Mouse (Mus musculus) liver (tissue): Measurements from ENCODE around the gene Hist4h4.

Experiments
- DNase-seq: peaks from one replicate; pipeline ENCODE4 v3.0.0-alpha.2; 2020; ENCODE audit warnings: mixed read lengths

Hist4h4 gene

GRCm38 (mm10) chr6:136813117-136813516 lies 8.9 kb upstream of the Hist4h4 start:
- no peak for DNase-seq

- DNase-seq = no peak
These were observed 7.0 kb upstream of the Hist4h4 start for GRCm38 (mm10) chr6:136811196-136811595.

- DNase-seq = no peak
These were observed 5.5 kb upstream of the Hist4h4 start for GRCm38 (mm10) chr6:136809673-136810072.

DNA sequence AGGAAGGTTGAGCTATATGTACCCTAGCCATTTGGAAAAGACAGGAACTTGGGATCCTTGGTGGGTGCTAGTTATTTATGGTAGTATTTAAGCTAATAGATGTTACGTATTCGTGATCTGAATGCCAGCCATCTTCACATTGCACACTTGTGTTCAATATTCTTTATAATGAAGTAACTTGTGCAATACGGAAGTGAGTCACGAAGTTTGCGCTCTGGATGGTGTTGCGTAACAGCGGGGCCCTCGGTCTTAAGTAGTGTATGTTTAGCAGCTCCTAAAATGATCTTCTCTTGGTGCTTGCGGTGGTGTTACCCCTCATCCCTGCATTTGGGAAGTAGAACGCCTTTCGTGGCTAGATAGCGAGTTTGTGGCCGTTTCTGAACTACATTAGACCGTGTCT lies 4.9 kb upstream of the Hist4h4 start:
- DNase-seq = peak; percentile 61

DNA sequence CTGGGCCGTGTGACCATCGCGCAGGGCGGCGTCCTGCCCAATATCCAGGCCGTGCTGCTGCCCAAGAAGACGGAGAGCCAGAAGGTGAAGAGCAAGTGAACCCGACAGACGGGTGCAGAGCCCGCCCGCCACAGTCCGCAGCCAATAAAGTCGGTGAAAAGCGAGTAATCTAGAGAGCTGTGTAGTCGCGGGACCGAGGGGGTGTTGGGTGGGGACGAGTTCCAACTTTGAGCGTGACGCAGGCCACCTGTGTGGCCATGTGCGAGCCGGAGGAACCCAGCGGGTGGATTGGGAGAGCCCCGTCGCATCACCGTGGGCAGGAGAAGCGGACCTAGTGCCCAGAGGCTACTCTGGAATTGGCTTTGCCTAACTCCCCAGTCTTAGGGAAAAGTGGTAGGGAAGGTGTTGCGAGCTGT lies 4.4 kb upstream of the Hist4h4 start:
- DNase-seq = peak; percentile 67

DNA sequence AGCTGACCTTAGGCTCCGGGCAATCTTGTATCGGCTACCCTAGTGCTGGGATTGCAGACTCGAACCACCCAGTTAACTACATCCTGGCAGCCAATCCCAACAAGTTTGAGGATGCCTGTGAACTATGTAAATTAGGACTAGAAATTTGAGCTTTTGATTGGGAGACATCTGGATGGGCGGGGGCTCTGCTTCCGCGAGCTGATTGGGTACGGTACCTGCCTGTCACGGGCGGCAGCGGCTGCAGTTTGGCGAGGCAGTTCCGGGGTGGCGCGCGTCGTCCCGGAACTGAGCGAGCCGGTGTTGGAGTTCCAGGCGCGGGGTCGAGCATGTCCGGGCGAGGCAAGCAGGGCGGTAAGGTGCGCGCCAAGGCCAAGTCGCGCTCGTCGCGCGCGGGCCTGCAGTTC lies 3.8 kb upstream of the Hist4h4 start, which contains the start of gene H2afj:
TSS of gene H2afj (plus strand) at position 231 of the 404 bp plus-strand sequence.
- peak; percentile 98 for DNase-seq

- no peak for DNase-seq
These were observed 3.3 kb upstream of the Hist4h4 start for GRCm38 (mm10) chr6:136807395-136808013.

- peak; percentile 31 for DNase-seq
These were observed 2.6 kb upstream of the Hist4h4 start for GRCm38 (mm10) chr6:136806819-136807218.

DNA sequence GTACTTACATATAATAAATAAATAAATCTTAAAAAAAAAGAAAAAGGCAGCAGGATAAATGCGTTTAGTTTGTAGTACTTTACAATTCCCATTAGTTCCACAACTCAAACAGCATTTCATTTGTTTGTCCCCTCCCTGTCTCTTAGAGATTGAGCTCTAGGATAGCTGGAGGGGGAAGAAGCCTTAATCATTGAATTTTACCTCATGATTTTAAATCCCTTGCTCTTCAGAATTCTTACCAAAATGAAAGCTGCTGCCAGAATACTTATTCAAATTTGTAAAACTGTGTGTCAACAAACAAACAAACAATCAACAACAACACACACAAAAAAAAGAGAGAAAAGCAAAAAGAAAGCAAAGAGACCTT lies 1.2 kb upstream of the Hist4h4 start:
- DNase-seq = no peak

GRCm38 (mm10) chr6:136804705-136805408 lies 642 bp upstream of the Hist4h4 start:
- DNase-seq = peak; percentile 41

GRCm38 (mm10) chr6:136803093-136803738 lies 999 bp downstream of the Hist4h4 start:
- no peak for DNase-seq

GRCm38 (mm10) chr6:136801274-136801673 lies 2.9 kb downstream of the Hist4h4 start:
- DNase-seq = no peak

- DNase-seq = no peak
These were observed 3.5 kb downstream of the Hist4h4 start for GRCm38 (mm10) chr6:136800710-136801109.

- peak; percentile 76 for DNase-seq
These were observed 6.1 kb downstream of the Hist4h4 start for GRCm38 (mm10) chr6:136797874-136798693.

DNA sequence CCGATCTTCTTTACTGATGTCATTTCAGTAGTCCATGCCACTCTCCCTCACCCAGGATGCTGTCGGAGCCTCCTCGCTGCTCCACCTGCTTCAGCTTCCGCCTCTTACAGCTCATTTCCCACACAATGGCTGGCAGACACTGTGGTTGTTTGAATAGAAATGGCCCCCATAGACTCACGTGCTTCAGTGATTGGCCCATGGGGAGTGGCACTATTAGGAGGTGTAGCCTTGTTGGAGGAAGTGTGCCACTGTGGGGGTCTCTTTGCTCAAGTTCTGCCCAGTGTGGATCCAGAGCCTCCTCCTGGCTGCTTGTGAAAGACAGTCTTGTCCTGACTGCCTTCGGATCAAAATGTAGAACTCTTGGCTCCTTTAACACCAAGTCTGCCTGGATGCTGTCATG lies 8.4 kb downstream of the Hist4h4 start:
- DNase-seq = no peak

DNA sequence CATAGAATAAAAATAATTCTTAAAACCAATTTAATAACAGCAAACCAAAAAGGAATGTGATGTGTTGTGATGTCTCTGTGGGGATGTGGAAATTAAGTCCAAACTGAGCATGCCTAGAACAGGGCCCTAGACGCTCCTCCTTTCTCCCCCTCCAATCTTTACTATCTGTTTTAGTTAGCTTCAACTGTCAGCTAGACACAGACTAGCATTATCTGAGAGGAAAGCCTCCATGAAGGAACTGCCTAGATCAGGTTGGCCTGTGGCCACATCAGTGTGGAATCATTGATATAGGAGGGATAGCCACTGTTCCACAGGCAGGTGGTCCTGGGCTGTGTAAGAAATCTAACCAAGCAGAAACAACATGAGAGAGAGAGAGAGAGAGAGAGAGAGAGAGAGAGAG lies 9.1 kb downstream of the Hist4h4 start:
- no peak for DNase-seq

DNA sequence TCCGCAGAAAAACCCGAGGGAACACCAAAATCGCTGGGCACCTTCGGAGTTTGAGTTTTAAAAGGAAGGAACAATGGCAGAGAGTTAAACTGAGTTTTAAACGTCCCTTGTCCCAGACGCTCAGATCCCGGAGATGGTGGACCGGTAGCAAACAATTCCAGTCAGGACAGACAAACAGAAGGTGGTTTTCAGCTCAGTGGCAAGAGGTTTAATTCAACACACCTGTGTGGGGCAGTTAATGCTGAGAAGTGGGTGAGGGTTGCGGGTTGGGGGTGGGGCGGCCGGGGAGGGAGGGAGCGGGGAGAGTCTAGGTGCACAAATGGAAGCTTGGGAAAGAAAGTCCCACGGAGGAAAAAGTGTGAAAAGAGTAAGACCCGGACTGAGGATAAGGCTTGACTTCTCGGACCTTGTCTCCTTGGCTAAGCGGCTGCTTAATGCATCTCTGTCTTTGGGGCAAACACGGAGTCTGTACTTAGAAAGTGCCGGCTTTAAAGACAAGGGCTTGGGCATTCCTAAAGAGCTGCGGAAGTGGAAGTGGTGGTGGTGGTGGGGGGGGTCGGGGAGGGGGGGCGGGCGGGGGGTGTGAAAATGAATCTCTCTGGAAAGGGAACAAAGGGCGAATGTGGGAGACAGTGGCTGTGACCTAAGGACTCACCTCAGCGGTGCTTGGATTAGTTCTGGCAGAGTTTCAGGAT lies 10.2 kb downstream of the Hist4h4 start:
- no peak for DNase-seq

DNA sequence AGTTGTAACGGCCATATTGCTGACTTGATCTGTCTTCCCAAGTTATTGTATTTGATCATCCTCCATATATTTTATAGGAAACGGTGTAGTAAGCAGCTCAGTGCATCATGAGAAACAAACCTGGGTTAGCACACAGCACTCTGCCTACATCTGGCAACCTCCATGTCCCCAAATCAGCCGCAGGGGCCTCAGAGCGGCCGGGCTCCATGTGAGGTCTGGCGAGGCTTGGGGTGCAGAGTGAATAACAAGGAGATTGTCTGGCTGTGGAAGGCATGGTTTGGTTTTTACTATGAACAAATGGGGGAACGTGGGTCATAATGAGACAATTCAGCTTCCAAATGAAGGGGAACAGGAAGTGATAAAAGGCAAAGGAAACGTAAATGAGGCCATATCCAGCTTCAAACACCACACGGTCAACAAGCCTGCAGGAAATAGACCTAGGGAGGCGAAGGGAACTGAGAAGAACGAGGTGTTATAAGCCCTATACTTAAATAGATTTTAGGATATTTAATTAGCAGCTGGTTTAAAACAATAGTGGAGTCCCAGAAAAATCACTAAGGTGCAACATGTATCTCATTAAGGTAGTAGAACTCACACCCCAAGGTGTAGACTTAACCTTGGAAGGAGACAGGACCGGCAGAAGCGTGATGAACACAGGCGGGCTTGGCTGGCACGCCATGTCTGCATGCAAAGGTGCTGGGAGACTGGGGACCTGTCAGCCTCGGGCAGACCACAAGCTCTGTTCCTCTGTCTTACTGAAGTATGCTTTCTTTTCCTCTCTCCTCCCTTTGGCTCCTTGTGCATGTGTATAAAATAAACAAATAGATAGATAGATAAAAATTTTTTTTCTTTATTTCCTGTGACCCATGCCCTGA lies 11.1 kb downstream of the Hist4h4 start:
- no peak for DNase-seq

DNA sequence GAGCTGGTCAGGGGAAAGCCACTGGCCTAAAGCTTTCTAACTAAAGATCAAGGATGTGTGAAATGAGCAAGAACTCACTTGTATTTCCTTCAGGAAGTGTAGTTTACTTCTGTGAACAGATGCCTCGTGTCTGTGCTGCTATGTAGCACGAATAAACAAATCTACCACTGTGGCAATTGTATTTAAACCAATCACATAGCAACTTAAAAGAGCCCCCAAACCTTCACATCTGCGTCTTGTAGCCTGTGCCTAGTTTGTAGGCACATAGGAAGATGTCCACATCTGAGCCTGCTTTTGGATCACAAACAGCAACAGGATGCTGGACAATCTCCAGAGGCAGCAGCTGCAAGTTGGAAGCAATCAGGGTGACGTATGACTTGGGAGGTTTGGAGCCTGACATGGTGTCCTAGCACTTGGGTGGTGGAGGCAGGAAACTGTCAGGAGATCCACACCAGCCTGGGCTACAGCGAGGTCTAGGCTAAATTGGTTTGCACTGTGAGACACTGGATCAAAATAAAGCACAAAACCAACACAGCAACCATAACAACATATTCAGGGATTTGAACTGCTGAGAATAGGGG lies 14.7 kb downstream of the Hist4h4 start:
- no peak for DNase-seq

DNA sequence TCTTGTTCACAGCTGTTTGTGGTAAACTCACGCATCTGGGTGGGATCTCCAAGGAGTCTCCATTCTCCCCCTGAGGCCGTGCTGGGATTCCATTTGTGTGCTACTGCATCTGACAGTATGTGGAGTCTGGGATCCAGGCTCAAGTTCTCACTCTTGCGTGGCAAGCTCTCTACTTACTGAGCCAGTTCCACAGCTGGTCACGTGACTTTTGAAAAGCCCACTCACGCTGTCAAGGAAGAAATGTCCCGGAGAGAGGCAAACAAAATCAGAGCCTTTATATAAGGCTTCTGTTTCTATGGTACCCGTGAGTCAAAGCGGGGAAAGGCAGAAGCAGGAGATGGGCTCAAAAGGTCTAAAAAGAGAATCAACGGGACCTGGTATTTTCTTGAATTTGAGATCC lies 21.5 kb downstream of the Hist4h4 start:
- no peak for DNase-seq

DNA sequence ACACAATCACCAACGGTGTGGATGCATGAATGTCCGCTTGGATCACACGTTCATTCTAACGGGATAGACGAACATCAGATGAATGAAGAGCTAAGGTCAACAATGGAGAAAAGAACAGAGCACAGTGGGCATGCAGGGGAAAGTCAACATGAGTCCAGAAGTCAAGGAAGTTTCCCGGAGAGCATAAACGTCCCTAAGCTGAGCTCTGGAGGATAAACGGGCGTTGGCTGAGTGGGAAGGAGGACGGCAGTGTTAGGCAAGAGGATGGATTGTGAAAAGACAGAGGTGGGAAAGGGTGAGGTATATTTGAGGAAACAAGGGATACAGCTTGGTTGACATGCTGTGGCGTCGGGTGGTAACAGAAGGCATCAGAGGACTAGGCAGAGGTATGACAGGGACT lies 22.1 kb downstream of the Hist4h4 start:
- no peak for DNase-seq
